Mouse (Mus musculus): ENCODE data around the gene Arpc5l.

GRCm38 (mm10) chr2:38992452-38992851 is 12.7 kb upstream of the Arpc5l start:
- TF ChIP-seq CTCF (IDR thresholded peaks at IDR 0.05; ENCODE audit: extremely low read depth, insufficient read depth, low read length), result no peak
- no peak for TF ChIP-seq POLR2A (IDR thresholded peaks at IDR 0.05; ENCODE audit: extremely low read depth, insufficient read depth, low read length)
